Mouse (Mus musculus): ENCODE data around the gene Ssx2ip. TPM values are rescaled to one million over a fixed set of nuclear protein-coding genes. Genes with fewer than 3 reads are reported as not detected.

Ssx2ip gene
- polyA plus RNA-seq, 1 experiment = 10.9 TPM

DNA sequence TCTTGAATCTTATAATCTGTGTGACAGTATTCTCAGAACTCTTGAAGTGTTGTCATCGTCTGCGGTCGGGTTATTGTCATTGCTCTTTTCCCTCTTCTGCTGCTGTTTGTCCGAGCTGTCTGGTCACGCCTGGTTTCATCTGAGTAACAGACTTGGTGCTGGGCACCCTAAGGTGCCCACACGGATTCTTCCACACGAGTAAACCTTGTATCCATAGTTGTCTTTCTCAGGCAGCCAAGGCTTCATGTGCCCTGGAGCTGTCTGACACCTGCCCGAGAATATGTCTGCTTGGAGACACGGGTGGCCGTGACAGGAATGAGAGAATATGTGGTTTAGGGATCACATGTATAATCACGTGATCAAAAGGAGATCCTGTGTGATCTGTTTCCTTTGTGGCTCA is 31.1 kb downstream of the Ssx2ip start:
- DNase-seq (ENCODE audit: low spot score) = no peak

DNA sequence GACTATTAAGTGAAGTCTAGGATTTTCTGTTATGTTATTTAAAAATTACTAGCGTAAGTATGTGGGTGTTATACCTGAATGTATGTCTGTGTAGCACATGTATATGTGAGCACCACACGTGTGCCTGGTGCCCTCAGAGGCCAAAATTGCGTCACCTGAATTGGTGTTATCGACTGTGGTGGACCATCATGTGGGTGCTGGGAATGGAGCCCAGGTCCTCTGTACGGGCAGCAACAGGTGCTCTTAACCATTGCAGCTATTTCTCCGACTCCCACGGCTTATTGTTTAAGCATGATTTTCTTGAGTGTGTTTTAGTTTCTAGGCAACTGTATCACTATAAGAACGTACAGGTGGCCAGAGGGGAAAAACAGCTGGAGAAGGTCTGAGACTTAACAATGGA is 31.7 kb downstream of the Ssx2ip start:
- no peak for DNase-seq (ENCODE audit: low spot score)

DNA sequence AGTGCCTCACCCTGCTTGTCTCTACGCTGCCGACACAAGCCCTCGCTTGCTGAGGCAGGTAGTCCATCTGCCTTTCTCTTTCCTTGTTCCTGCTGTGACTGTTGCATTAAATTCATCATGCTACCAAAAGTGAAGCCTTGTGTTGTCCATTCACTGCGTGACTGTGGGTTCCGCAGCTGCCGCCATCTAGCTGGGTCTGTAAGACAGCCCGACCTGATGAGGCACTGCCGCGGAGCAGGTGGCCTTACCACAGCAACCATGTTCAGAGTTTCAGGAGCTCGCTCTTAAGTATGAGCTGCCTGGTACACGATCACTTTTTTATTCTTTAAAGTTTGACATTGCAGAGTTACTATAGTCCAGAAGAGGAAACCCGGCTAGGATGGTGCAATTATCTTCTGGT is 35.6 kb downstream of the Ssx2ip start:
- no peak for DNase-seq (ENCODE audit: low spot score)

DNA sequence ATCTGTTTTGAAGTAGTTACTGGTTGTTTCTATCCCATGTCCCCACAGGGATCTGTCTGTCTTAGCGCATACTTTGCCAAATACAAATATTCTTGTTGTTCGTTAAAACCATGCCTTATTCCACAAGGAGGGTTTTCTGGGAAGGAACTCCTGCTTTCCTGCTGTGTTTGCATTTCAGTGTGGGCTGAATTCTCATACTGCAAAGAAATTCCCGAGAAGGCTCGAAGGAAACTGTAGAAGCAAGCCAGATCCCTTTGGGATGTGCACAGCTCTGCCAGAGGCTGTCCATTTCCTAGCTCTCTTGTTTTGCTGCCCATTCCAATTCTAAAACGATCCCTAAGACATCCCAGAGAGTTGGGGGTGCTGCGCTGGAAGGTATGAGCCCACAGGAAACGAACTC is 36.0 kb downstream of the Ssx2ip start:
- DNase-seq (ENCODE audit: low spot score) = no peak

DNA sequence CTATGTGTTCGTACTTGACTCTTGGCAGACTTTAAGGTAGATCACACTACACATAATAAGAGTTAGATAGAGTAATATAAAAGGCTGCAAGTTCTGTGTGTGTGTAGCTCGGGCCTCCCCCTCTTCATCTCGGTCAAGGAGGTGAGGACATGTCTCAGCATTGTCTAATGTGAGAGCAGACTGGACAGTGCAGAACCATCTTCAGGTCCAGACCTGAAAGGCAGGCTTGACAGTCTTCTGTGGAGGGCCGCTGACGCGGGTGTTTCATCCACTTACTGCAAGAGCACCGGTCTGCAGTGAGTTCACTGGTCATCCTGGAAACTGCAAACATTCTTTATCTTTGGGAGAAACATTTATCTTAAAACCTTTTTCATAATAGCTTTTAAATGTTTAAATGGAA is 38.0 kb downstream of the Ssx2ip start:
- DNase-seq (ENCODE audit: low spot score) = no peak

DNA sequence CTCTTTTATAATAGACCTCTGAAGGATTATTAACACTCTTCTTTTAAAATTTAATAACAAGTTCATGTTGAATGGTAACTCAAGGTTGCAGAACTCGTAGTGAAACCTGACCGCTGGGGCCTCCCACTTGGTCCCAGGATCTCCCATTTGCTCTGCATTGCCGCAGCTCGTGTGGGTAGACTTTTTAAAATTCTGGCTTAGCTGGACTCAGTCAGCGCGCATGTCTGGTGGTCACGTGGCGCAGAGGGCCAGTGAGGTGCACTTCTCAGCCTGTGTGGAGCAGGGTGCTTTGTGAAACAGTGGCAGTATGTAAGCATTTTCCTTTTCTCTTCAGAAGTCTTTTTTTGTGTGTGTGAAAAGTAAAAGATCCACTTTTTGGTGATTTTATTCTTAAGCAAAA is 38.5 kb downstream of the Ssx2ip start:
- DNase-seq (ENCODE audit: low spot score) = no peak

DNA sequence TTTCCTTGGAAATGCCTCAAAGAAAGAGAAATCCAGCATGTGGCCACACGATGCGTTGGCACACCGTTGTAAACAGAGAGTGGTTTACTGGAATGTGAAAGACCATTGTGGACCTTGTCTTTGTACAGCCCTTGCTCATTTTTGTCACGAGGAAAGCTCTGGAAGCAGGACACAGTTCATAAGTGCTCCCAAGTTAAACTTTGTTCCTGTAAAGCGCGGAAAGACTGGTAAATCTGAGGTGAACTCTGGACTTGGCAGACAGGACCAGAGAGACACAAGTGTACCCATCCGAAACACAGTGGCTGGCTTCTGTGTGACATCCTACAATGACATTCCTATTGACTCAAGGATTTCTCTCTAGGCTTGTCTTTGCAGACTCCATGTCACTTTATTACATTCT is 38.9 kb downstream of the Ssx2ip start:
- DNase-seq (ENCODE audit: low spot score) = no peak

DNA sequence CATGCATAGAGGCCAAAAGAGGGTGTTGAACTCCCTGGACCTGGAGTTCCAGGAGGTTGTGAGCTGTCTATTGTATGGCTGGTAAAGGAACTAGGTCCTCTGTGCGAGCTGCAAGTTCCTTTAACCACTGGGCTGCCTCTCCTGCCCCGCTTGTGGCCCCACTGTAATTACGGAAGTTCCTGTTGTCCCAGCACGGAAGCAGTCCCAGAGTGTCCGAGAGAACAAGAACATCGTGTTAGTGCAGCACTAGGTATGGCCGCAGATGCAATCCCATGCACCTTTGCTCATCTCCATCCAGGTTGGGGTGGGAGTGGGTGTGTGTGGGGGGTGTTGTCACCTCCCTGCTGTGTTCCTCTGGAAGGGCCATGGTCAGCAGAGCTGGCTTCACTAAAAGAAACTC is 40.4 kb downstream of the Ssx2ip start:
- DNase-seq (ENCODE audit: low spot score) = no peak

DNA sequence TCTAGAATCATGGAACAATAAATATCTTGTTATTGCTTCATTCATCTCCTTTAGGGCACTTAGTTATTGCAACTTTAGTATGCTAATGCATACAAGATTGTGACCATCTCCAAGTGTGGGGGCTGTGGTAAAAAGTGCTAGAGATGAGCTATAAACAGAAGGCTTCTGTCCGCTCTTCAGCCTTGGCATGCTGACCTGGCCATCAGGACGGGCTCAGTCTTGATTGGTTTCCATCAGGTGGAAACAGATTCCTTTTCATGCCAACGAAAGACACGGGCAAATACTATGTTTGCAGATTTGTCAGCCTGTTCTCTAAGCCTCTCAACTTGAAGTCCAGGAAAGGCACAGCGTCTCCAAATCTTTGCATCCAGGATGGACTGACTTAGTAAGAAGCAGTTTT is 42.7 kb downstream of the Ssx2ip start:
- no peak for DNase-seq (ENCODE audit: low spot score)

DNA sequence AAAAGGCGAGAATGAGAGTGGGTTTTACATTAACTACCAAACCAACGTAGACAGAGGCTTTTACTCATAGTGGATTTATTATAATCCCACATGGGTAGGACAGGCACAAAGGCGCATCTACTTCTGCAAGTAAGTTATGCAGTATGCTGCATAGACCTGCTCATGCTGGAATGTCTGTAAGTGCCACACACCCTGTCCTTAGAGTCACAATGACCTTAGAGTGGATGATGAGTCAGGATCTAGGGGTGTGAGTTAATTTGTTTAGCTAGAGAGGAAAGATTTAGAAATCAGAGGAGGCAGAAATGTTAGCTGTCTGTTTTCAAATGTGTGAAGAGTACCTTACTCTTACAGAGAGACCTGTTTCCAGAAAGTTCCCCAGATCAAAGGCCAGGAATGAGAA is 43.2 kb downstream of the Ssx2ip start:
- DNase-seq (ENCODE audit: low spot score) = no peak

DNA sequence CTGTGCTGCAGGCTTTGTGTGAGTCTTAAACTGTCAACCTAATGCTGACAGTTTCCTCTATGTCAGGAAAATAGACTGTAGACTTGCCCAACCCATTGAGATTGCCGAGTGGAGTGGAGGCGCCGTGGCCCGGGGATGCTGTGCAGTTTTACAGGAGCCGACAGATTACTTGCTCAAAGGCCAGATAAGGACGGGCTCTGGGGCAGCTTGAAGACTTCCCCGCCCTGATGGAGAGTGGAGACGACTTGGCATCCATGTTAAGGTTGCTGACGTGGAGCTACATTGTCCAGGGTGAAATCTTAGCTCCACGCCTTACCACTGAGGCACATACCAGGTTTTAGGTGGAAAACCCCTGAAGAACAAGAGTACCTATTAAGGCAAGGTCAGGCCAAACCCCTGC is 43.9 kb downstream of the Ssx2ip start:
- no peak for DNase-seq (ENCODE audit: low spot score)

DNA sequence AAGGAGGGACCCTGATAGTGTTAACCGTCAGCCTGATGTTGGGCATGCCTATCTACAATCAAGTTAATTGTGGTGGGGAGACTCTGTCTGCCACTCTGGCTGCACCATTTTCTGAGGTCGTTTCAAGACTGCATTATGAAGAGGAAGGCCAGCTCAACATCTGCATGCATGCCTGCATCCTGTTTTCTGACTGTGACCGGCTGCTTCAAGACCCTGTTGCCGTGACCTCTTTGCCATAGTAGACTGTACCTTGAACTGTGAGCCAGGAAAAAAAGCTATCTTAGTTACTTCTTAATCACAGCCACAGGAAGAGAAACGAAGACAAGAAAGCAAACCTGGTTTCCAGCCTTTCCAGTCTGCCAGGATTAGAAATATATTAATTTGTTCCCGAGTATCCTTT is 44.5 kb downstream of the Ssx2ip start:
- no peak for DNase-seq (ENCODE audit: low spot score)

DNA sequence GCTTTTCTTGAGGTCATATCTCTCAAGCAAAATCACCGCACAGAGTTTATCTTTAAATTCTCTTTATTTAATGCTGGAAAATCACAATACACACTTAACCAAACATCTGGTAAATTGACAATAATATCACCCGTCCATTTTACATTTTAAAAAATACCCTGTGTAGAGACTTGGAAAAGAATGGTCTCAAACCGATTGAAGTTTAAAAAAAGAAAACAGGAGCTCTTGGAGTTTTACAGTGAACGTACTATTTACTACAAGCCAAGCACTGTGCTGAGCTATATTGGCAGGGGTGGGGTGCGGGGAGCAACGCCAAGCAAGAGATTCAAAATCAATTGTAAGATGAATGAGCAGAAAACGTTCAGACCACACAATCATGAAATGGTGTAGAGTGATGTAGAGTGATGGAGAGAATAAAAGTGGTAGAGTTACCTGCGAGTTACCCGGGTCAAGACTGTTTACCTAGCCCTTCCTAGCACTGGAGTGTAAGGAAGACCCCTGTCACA is 45.4 kb downstream of the Ssx2ip start, which contains the start of gene Ctbs:
Ctbs (plus strand) TSS at position 51 of the 506 bp plus-strand sequence.
- DNase-seq (ENCODE audit: low spot score) = no peak

DNA sequence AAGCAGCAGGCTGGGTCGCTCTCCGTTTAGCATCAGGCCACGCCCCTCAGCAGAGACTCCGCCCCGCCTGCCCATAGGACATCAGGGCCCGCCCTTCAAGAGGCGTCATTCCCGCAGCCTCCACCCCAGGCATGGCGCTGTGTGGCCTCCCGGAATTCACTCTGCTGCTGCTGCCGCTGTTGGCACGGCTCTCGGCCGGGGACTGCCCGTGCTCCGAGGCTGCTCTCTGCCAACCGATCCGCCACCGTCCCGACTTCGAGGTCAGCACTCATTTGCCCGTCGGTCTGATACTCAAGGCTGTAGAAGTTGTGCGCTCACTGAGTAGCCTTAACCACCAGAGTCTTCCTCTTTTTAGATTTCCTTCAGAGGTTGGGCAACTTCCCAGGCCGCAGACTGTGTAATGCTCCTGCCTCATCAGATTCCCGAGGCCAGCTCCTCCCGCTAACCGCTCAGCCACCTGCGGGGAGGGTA is 46.0 kb downstream of the Ssx2ip start:
- DNase-seq (ENCODE audit: low spot score) = peak; percentile 81

DNA sequence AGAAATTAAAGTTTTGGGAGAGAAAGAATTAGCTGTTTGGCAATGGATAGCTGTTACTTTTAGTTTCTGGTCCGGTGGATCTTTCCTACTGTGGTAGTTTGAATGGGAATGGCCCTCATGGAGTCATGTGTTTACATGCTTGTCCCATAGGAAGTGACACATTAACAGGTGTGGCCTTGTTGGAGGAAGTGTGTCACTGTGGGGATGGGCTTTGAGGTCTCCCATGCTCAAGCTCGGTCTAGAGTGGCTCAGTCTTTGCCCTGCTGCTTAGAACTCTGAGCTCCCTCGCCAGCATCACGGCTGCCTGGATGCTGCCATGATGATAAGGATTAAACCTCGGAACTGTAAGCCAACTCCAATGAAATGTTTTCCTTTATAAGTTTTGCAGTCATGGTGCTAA is 46.9 kb downstream of the Ssx2ip start:
- no peak for DNase-seq (ENCODE audit: low spot score)

DNA sequence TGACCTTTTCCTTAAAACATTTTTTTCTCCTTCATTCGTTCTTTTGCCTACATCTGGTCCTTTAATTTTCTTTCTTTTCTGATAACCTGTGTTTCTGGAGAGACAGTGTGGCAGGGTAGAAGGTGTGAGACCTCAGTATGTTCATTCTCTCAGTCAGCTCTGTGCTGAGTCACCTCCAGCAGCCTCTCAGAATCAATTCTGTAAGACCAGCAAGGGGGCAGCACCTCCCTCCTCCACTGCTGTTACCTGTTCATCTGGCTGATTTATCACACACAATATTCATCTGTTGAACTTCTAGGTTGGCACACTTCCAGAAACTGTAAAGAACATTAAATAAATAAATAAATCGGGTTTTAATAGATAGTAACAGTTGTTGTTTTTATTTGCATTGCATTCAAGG is 58.5 kb downstream of the Ssx2ip start:
- no peak for DNase-seq (ENCODE audit: low spot score)

DNA sequence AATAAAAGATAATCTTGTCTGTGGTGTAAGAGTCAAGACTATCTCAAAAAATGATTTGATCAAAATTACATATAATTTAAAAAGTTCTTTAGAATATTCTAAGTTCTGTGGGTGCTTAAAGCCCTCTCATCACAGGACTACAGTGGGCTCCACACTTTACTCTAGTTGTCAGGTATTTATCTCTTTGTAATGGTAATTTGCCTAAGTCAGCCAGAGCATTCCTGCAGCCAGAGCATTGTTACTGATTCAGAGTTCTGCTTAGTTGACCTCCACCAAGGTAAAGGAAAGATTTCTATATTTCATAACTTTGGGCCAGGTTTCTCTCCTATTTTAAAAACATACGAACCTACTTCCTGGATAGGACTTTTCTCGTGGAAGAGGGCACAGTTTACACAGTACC is 64.8 kb downstream of the Ssx2ip start:
- no peak for DNase-seq (ENCODE audit: low spot score)

DNA sequence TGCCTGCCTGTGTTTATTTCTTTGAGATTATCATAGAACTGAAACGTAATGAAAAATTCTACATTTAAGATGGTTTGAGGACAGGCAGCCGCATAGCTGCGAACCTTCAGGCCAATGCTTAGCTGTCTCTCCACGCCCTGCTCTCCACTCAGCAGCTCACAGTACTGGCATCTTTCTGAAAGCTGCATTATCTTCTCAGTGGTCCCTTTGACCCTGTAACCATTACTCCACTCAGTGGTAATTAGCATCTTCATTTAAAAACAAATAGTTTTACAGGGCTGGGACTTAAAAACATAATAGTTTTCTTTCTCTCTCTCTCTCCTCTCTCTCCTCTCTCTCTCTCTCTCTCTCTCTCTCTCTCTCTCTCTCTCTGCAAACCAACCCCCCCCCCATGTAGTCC is 68.2 kb downstream of the Ssx2ip start:
- DNase-seq (ENCODE audit: low spot score) = no peak

DNA sequence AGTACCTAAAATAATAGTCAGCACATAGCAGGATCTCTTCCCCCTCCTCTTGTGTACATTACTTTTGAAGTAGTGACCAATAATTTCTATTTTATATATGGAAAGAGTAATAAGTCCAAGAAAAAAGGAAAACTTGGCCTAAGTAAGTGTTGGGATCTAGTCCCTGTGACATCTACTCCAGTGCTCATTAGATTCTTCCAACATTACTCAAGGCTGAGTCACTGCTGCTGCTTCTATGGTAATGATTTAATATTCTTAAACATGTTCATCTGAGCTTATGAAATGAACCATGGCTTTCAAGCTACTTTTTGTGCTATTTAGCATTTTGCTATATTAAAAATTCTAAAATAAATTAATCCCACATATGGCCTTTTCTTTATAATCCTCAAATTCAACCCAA is 69.3 kb downstream of the Ssx2ip start:
- DNase-seq (ENCODE audit: low spot score) = no peak

DNA sequence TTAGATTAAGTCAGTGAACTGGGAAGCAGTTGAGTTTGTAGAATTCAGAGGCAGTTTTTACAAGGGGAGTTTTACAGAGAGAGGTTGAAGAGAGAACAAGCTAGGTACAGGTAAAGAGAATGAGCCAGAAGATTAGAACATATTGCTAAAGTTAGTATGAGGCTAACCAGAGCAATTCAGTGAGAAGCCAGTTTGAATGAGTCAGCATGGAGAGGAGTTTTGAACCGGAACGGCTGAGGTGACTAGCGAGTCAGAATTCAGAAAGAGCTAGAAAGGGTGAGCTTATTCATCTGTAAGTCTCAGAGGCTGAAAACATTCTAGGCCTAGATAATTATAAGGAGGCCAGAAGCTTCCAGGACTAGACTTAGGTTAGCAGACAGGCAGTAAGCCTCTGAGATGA is 70.0 kb downstream of the Ssx2ip start:
- no peak for DNase-seq (ENCODE audit: low spot score)

DNA sequence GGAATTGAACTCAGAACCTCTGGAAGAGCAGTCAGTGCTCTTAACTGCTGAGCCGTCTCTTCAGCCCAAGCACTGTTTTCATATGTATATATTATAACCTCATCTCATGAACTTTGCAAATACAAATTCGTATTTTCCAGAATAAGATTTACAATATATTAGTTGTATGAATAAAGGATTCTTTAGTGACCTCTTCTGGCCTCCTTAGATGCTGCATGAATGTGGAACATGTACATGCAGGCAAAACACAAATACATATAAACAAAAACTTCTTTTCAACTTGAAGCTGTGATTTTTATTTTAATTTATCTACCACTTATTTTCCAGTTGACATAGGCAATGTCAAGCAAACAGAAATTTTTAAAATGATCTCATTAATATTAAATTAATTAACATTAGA is 77.6 kb downstream of the Ssx2ip start:
- DNase-seq (ENCODE audit: low spot score) = no peak

DNA sequence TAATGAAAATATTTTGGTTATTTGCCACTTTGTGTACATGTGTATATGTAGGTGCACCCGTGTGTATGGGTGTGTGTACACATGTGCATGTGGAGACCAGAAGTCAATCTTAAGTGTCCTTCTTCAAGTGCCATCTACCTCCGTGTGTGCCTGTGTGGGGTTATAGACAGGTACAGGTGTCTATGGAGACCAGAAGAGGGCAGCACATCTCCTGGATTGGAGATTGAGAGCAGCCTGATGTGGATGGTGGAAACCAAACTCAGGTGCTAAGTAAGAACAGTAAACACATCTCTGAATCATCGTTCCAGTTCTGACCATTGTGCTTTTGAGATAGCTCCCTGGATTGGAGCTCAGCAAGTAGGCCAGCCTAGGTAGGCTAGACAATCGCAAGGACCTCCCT is 82.0 kb downstream of the Ssx2ip start:
- no peak for DNase-seq (ENCODE audit: low spot score)
